Mouse (Mus musculus) heart, embryonic 12.5 days (tissue): ENCODE measurements around the gene Parp3. TPM values are rescaled to one million over a fixed set of nuclear protein-coding genes. Genes with fewer than 3 reads are reported as not detected.
"Not testable (repeated sequence)": the region's sequence is repeated elsewhere in the genome, so short reads cannot be mapped to it uniquely, and the experiment has no call there.

Source experiments
- ATAC-seq: fragments of 200-750 bp; cut with Nextera tagmentation; 2 replicates; pipeline ENCODE4 v1.8.0; 2017; ENCODE audit warnings: moderate TSS enrichment, moderate library complexity; ENCODE audit not compliant: insufficient number of reproducible peaks, low FRiP score
- H3K27ac ChIP-seq: fragments of 300-500 bp; sonication (generic); 2 replicates; pipeline ENCODE4 v1.5.1; 2016; ENCODE audit warnings: mild to moderate bottlenecking, moderate library complexity; ENCODE audit not compliant: poor library complexity, severe bottlenecking
- H3K27me3 ChIP-seq: fragments of 300-500 bp; sonication (generic); replicated peaks from 2 replicates; pipeline ENCODE4 v1.6.1; 2016; ENCODE audit warnings: mild to moderate bottlenecking, moderate library complexity
- H3K36me3 ChIP-seq: fragments of 300-500 bp; sonication (generic); 2 replicates; pipeline ENCODE4 v1.6.1; 2016; ENCODE audit warnings: mild to moderate bottlenecking, moderate library complexity
- H3K4me1 ChIP-seq: fragments of 300-500 bp; sonication (generic); replicated peaks from 2 replicates; pipeline ENCODE4 v1.6.1; 2016; ENCODE audit warnings: mild to moderate bottlenecking
- H3K4me2 ChIP-seq: fragments of 300-500 bp; sonication (generic); 2 replicates; pipeline ENCODE4 v1.6.1; 2016; ENCODE audit warnings: mild to moderate bottlenecking, moderate library complexity
- H3K4me3 ChIP-seq: fragments of 300-500 bp; sonication (generic); 2 replicates; pipeline ENCODE4 v1.5.1; 2016; ENCODE audit warnings: mild to moderate bottlenecking
- H3K9ac ChIP-seq: fragments of 300-500 bp; sonication (generic); 2 replicates; pipeline ENCODE4 v1.6.1; 2016; ENCODE audit warnings: mild to moderate bottlenecking, moderate library complexity
- H3K9me3 ChIP-seq: fragments of 300-500 bp; sonication (generic); replicated peaks from 2 replicates; pipeline ENCODE4 v1.6.1; 2016; ENCODE audit warnings: mild to moderate bottlenecking, moderate library complexity
- WGBS: fragments of 180-500 bp; shearing (Covaris S2); methylation state at CpG from one replicate; pipeline ENCODE4 v1.1.7; 2016; 5-methylcytosine and 5-hydroxymethylcytosine counted together
- polyA plus RNA-seq: library from polyadenylated mRNA; unstranded; fragments of >200 nt; fragmentation: Nextera tagmentation; extraction: Ambion mirVana; gene quantifications from 2 replicates; pipeline ENCODE4 v1.2.1, GENCODE M21; 2016

Gene Parp3
- 1.0 and 1.6 TPM in 2 replicates for polyA plus RNA-seq

- Histone ChIP-seq H3K27me3 (no peaks in the 10 kb centered on the region), H3K9me3 (no peaks in the 10 kb centered on the region), H3K4me3 (peak within 1 kb of the TSS; percentile 77), H3K27ac (0 out of 2 replicates have a peak within 1 kb of the TSS, but pooled peaks have one; percentile 6), H3K9ac (peak within 1 kb of the TSS; percentile 77), H3K4me2 (peak within 1 kb of the TSS; percentile 93), H3K4me1 (peaks cover 42% of the 10 kb centered on the region), H3K36me3 (peaks cover 18% of the 10 kb centered on the region)
- 0% methylated on average over 41 of the region's 41 CpGs for WGBS
- peak; percentile 97 for ATAC-seq
These were observed at the start of gene Parp3 for GRCm38 (mm10) chr9:106476924-106477484. Parp3 (minus strand) TSS chr9:106476949.

DNA sequence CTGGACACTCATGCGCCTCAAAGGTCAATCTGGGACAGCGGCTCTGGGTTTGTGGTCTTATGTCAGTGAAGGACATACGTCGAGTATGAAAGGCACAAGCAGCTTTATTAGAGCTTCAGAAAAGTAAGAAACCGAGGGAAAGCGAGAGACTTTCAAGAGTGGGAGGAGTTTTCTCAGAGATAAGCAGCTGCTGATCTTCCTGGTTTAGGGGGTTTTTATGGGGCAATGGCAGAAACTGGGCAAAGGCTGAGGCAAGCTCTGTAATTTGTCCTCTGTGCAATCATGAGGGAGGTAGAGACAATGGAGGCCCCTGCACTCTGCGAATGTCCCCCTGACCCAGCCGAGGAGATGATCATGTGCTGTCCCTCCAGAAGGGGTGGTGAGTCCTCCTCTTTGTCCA lies 43.2 kb upstream of the Parp3 start:
- Histone ChIP-seq H3K4me1 (no peaks in the 10 kb centered on the region), H3K4me3 (no peak overlapping the region), H3K27me3 (peaks cover 22% of the 10 kb centered on the region), H3K9ac (no peak overlapping the region), H3K36me3 (no peaks in the 10 kb centered on the region), H3K9me3 (no peaks in the 10 kb centered on the region), H3K4me2 (no peak overlapping the region), H3K27ac (no peak overlapping the region)
- WGBS, result 70% methylated on average over 8 of the region's 8 CpGs
- no peak for ATAC-seq

DNA sequence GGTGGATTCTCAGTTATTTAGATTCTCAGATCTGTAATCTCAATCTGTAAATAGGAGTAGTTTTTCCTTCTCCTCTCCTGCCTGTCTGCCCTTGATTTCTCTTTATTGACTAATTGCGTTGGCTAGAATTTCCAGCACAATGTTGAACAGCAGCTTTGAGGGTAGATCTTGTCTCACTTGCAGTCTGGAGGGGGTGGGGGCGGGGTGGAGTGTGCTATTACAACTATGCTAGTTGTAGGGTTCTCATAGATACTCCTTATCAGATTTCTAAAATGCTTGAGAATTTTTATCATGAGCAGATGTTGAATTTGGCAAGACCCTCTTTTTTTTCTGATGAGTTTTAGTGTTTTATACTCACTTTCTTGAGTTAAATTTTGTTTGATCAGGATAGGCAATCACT lies 42.7 kb upstream of the Parp3 start:
- no peaks in the 10 kb centered on the region for H3K4me1 ChIP-seq
- H3K9ac ChIP-seq, result no peak overlapping the region
- no peak overlapping the region for H3K4me3 ChIP-seq
- ATAC-seq, result no peak
- 68% methylated on average over 2 of the region's 2 CpGs for WGBS
- H3K9me3 ChIP-seq, result no peaks in the 10 kb centered on the region
- no peak overlapping the region for H3K4me2 ChIP-seq
- peaks cover 23% of the 10 kb centered on the region for H3K27me3 ChIP-seq
- no peak overlapping the region for H3K27ac ChIP-seq
- H3K36me3 ChIP-seq, result no peaks in the 10 kb centered on the region

- no peak for ATAC-seq
- WGBS, result 84% methylated on average over 4 of the region's 4 CpGs
These were observed 37.5 kb upstream of the Parp3 start, which contains the start of gene Iqcf5 for GRCm38 (mm10) chr9:106514273-106514672. Iqcf5 (plus strand) TSS chr9:106514573.

GRCm38 (mm10) chr9:106513566-106513965 lies 36.8 kb upstream of the Parp3 start:
- Histone ChIP-seq H3K9ac (no peak overlapping the region), H3K36me3 (no peaks in the 10 kb centered on the region), H3K4me3 (no peak overlapping the region), H3K27me3 (peaks cover 46% of the 10 kb centered on the region), H3K9me3 (no peaks in the 10 kb centered on the region; the same call in 1 of the 2 replicates), H3K27ac (no peak overlapping the region), H3K4me1 (peaks cover 15% of the 10 kb centered on the region), H3K4me2 (no peak overlapping the region)
- WGBS, result 77% methylated on average over 6 of the region's 6 CpGs
- ATAC-seq, result no peak

More at GRCm38 (mm10) chr9:106514273-106514672, 37.5 kb upstream of the Parp3 start, which contains the start of gene Iqcf5:
- no peak within 1 kb of the TSS for H3K4me3 ChIP-seq
- H3K27me3 ChIP-seq, result peaks cover 46% of the 10 kb centered on the region
- H3K9me3 ChIP-seq, result no peaks in the 10 kb centered on the region; the same call in 1 of the 2 replicates
- H3K36me3 ChIP-seq, result no peaks in the 10 kb centered on the region
- no peak within 1 kb of the TSS for H3K9ac ChIP-seq
- H3K4me2 ChIP-seq, result no peak within 1 kb of the TSS
- peaks cover 15% of the 10 kb centered on the region for H3K4me1 ChIP-seq
- H3K27ac ChIP-seq, result no peak within 1 kb of the TSS

DNA sequence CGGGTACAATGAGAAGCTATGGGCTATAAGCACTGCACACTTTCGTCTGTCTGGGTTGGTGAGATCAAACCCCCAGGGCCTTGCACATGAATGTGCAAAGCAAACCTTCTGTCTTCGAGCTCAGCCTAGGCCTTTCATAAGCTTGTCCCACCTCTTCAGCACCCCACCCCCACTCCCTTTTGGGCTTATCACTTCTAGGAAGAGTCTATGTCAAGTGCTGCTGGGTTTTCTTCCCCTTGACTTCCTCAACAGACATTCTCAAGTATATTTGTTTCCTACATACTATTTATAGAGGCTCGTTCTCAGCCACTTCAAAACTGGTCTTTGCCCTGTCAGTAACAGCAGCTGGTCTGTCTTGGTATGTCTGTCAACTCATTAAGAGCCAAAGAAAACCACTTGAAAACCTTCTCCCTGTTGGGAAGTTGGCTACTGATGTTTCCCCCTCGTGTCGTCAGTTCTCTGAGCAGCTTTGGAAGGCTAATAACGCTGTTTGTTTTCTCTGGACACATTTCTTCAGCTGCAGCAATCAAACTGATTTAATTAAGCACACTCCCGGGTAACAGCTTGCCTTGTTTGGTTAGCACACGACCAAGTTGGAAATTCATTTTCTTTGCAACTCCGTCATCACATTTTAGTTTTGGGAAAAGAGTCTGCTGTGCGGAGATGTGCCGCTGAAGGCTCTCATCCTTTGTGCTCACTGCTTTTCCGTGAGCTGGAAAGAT lies 36.1 kb upstream of the Parp3 start:
- H3K9me3 ChIP-seq, result no peaks in the 10 kb centered on the region; the same call in 1 of the 2 replicates
- no peak overlapping the region for H3K27ac ChIP-seq
- H3K4me2 ChIP-seq, result peak overlapping the region; percentile 23
- ATAC-seq, result no peak
- 37% methylated on average over 13 of the region's 13 CpGs for WGBS
- H3K9ac ChIP-seq, result no peak overlapping the region
- peaks cover 15% of the 10 kb centered on the region for H3K4me1 ChIP-seq
- no peak overlapping the region for H3K4me3 ChIP-seq
- H3K27me3 ChIP-seq, result peaks cover 50% of the 10 kb centered on the region
- H3K36me3 ChIP-seq, result no peaks in the 10 kb centered on the region

- Histone ChIP-seq H3K9ac (no peak overlapping the region), H3K4me3 (no peak overlapping the region), H3K36me3 (no peaks in the 10 kb centered on the region), H3K27ac (no peak overlapping the region), H3K27me3 (peaks cover 31% of the 10 kb centered on the region), H3K9me3 (no peaks in the 10 kb centered on the region; the same call in 1 of the 2 replicates), H3K4me1 (peaks cover 15% of the 10 kb centered on the region), H3K4me2 (no peak overlapping the region)
- ATAC-seq, result no peak
- WGBS, result 87% methylated on average over 10 of the region's 10 CpGs
These were observed 32.6 kb upstream of the Parp3 start for GRCm38 (mm10) chr9:106509356-106509755.

DNA sequence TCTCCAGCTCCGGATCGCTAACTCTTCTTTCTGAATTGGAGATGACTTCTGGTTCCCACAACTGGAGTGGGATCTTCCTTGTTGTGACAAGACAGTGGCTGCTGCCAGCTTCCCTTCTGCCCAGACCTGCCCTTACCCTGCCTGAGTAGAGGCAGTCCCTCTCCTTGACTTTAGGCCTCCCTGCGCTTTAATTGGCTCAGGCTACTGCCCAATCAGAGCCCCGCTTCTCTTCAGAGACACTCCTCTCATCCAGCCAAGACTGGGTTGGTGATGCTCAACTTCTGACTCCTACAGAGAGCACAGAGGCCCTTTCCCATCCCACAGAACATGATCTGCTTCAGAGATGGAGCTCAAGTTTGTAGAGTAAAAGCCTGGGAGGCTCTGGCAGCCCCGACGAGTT lies 27.5 kb upstream of the Parp3 start:
- 71% methylated on average over 6 of the region's 6 CpGs for WGBS
- Histone ChIP-seq H3K36me3 (no peaks in the 10 kb centered on the region), H3K4me3 (no peak overlapping the region), H3K27ac (no peak overlapping the region), H3K27me3 (peaks cover 19% of the 10 kb centered on the region), H3K4me1 (no peaks in the 10 kb centered on the region), H3K9me3 (no peaks in the 10 kb centered on the region), H3K4me2 (no peak overlapping the region), H3K9ac (no peak overlapping the region)
- ATAC-seq, result no peak

DNA sequence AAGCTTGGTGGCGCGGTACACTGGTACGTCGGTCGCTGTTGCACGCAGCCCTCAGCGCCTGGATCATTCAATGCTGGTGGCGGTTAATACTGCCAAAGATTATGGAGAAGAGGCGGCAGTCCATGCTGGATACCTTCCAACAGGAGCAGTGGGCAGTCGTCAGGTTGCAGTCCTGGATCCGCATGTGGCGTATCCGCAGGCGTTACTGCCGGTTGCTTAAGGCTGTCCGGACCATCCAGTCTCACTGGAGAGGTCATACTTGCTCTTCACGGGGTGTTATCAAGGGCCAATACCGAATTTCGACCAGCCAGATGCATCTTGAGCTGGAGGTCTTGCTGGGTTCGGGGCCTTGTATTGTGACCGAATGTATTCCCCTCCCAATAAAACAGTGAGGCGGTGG lies 25.1 kb upstream of the Parp3 start:
- Histone ChIP-seq H3K4me1 (no peaks in the 10 kb centered on the region), H3K27me3 (peaks cover 15% of the 10 kb centered on the region), H3K9me3 (no peaks in the 10 kb centered on the region), H3K4me3 (no peak overlapping the region), H3K36me3 (no peaks in the 10 kb centered on the region), H3K9ac (no peak overlapping the region), H3K4me2 (no peak overlapping the region), H3K27ac (no peak overlapping the region)
- ATAC-seq, result no peak
- WGBS, result 80% methylated on average over 22 of the region's 22 CpGs

DNA sequence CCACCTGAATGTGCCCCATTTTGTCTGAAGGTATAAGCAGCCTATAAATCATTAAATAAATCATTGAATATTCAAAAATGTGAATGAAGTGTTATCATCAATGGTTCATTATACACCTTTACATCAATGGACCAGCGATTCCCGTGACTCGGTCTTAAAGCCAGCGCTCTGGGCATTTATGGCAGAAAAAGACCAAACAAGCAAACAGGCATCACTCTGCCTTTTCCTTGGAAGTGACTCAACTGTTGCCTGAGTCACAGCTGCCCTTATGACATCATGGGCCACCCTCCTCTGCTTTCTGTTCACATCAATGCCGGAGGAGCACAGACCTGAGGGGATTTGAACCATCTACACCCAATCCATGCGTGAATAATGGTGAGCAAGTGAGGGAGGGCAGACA lies 22.9 kb upstream of the Parp3 start, which contains the start of gene Iqcf1:
TSS of gene Iqcf1 (plus strand) at position 301 of the 400 bp plus-strand sequence.
- Histone ChIP-seq H3K36me3 (no peaks in the 10 kb centered on the region), H3K27me3 (peaks cover 15% of the 10 kb centered on the region), H3K9me3 (no peaks in the 10 kb centered on the region), H3K27ac (no peak within 1 kb of the TSS), H3K4me2 (no peak within 1 kb of the TSS), H3K9ac (no peak within 1 kb of the TSS), H3K4me1 (no peaks in the 10 kb centered on the region), H3K4me3 (no peak within 1 kb of the TSS)
- ATAC-seq, result no peak
- 86% methylated on average over 6 of the region's 6 CpGs for WGBS

GRCm38 (mm10) chr9:106487602-106488001 lies 10.9 kb upstream of the Parp3 start:
- H3K27ac ChIP-seq, H3K9me3 ChIP-seq, H3K4me2 ChIP-seq, ATAC-seq, H3K4me3 ChIP-seq, H3K9ac ChIP-seq, H3K27me3 ChIP-seq: not testable (repeated sequence)
- peaks cover 40% of the 10 kb centered on the region for H3K36me3 ChIP-seq
- H3K4me1 ChIP-seq, result peaks cover 11% of the 10 kb centered on the region
- 77% methylated on average over 6 of the region's 6 CpGs for WGBS
